Mouse (Mus musculus) C2C12 (cell line): ENCODE results near the gene Neurl4. TPM values are rescaled to one million over a fixed set of nuclear protein-coding genes. Genes with fewer than 3 reads are reported as not detected.
A peak's percentile ranks its signal among the peaks of the same experiment; 100 is the strongest.

Source experiments
- H3K27me3 ChIP-seq: one replicate; pipeline ENCODE4 v1.6.1; 2011; ENCODE audit not compliant: control insufficient read depth, insufficient read depth, insufficient read length
- H3K36me3 ChIP-seq: one replicate; pipeline ENCODE4 v1.6.1; 2011; ENCODE audit not compliant: control insufficient read depth, insufficient read depth
- H3K4me3 ChIP-seq: one replicate; pipeline ENCODE4 v1.5.1; 2011; ENCODE audit warnings: mild to moderate bottlenecking, control low read depth; ENCODE audit not compliant: poor library complexity, insufficient read depth, severe bottlenecking
- H3K79me2 ChIP-seq: one replicate; pipeline ENCODE4 v1.6.1; 2011; ENCODE audit not compliant: control insufficient read depth, insufficient read depth
- H3K79me3 ChIP-seq: one replicate; pipeline ENCODE4 v1.6.1; 2011; ENCODE audit warnings: low read depth, control low read depth
- H3ac ChIP-seq: one replicate; pipeline ENCODE3; 2011; ENCODE audit warnings: low read depth; ENCODE audit not compliant: control insufficient read depth, insufficient read length
- CEBPB ChIP-seq: IDR thresholded peaks from one replicate; pipeline ENCODE4 v1.6.1; 2011; ENCODE audit warnings: low read depth, mild to moderate bottlenecking, control low read depth, moderate library complexity
- CTCF ChIP-seq: IDR thresholded peaks from one replicate; pipeline ENCODE4 v1.5.1; 2011; ENCODE audit not compliant: control insufficient read depth, insufficient read depth, insufficient read length
- FOSL1 ChIP-seq: IDR thresholded peaks from one replicate; pipeline ENCODE4 v1.8.0; 2011; ENCODE audit warnings: mild to moderate bottlenecking, low read length; ENCODE audit not compliant: poor library complexity, insufficient read depth, severe bottlenecking
- MAX ChIP-seq: IDR thresholded peaks from one replicate; pipeline ENCODE4 v1.6.1; 2011; ENCODE audit warnings: mild to moderate bottlenecking, control low read depth
- MYOD1 ChIP-seq: IDR thresholded peaks from one replicate; pipeline ENCODE4 v1.6.1; 2011; ENCODE audit warnings: low read depth; ENCODE audit not compliant: control insufficient read depth, insufficient read length
- MYOG ChIP-seq: IDR thresholded peaks from one replicate; pipeline ENCODE4 v1.6.1; 2011; ENCODE audit not compliant: control insufficient read depth, insufficient read length; ENCODE audit errors: extremely low read depth
- USF1 ChIP-seq: IDR thresholded peaks from one replicate; pipeline ENCODE4 v1.6.1; 2011; ENCODE audit warnings: low read depth, mild to moderate bottlenecking, control low read depth, moderate library complexity
- microRNA-seq: library from miRNA; unstranded; fragments of <30 nt; microRNA quantifications from one replicate; pipeline ENCODE4, GENCODE M21; 2019; ENCODE audit warnings: borderline microRNAs expressed
- polyA plus RNA-seq: library from polyadenylated mRNA; unstranded; fragments of >200 nt; fragmentation: generic; extraction: Trizol; gene quantifications from one replicate; pipeline ENCODE4 v1.2.1, GENCODE M21; 2012; ENCODE audit warnings: missing spikeins

Gene Neurl4
- polyA plus RNA-seq, 1 experiment: 38.4 TPM

DNA sequence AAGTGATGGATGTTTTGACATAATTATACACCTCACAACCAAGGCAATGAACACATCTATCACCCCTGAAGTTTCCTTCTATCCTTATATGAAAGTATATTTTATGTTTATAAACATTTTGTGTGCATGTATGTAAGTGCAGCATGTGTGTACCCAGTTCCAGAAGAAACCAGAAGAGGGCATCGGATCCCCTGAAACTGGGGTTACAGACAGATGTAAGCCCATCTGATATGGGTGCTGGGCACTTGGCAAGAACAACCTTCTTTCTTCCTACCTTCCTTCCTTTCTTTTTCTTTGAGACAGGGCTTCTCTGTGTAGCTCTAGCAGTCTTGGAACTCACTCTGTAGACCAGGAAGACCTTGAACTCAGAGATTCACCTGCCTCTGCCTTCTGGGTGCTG lies 55.3 kb downstream of the Neurl4 start:
- H3K27me3 ChIP-seq: no peaks in the 10 kb centered on the region
- H3K36me3 ChIP-seq: no peaks in the 10 kb centered on the region
- H3K4me3 ChIP-seq: no peak overlapping the region
- no peak overlapping the region for H3ac ChIP-seq
- no peak for TF ChIP-seq CTCF
- no peak for TF ChIP-seq MYOG
- no peak for TF ChIP-seq MAX
- no peak for TF ChIP-seq FOSL1
- TF ChIP-seq USF1: no peak
- TF ChIP-seq MYOD1: no peak
- TF ChIP-seq CEBPB: no peak
- no peaks in the 10 kb centered on the region for H3K79me2 ChIP-seq
- no peaks in the 10 kb centered on the region for H3K79me3 ChIP-seq

DNA sequence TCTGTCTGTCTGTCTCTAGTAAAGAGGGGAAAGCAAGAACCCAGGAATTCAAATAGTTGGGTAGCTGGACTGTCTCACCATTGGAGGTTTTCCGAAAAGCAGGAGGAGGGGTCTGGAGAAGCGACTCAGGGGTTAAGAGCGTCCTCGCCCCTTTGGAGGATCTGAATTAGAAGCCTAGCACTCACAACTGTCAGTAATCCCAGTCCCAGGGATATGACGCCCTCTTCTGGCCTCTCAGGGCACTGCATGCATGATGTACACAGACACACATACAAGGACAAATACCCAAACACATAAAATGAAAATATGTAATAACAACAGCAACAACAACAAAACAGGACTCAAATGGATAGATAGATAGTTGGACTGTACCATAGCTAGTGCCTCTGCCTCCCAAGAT lies 59.7 kb downstream of the Neurl4 start:
- H3K4me3 ChIP-seq: no peak overlapping the region
- no peaks in the 10 kb centered on the region for H3K36me3 ChIP-seq
- H3ac ChIP-seq: no peak overlapping the region
- peaks cover 20% of the 10 kb centered on the region for H3K27me3 ChIP-seq
- H3K79me3 ChIP-seq: no peaks in the 10 kb centered on the region
- TF ChIP-seq MYOD1 (no peak), CTCF (peak; percentile 2)
- H3K79me2 ChIP-seq: no peaks in the 10 kb centered on the region

DNA sequence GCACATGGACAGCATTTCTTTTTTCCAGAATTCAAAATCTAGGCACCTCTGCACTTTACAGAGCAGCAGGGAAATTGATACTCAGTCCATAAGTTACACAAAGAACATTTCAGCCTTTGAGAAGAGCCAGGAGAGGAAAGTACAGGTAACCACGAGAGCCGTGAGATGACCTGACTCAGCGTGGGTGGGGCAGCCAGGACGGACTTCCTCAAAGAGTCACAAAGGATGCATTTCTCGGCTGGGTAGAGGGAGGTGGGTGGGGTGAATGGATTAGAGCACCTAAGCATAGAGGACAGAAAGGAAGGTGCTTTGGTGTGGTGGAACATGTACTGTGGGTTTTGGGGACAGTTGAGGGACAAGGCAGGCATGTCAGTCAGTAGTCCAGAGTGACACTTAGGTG lies 61.0 kb downstream of the Neurl4 start:
- Histone ChIP-seq H3K4me3 (no peak overlapping the region), H3ac (no peak overlapping the region), H3K27me3 (peaks cover 27% of the 10 kb centered on the region), H3K79me2 (no peaks in the 10 kb centered on the region), H3K36me3 (no peaks in the 10 kb centered on the region), H3K79me3 (no peaks in the 10 kb centered on the region)
- TF ChIP-seq MAX: no peak
- no peak for TF ChIP-seq CEBPB
- TF ChIP-seq USF1: no peak
- TF ChIP-seq MYOG: no peak
- TF ChIP-seq MYOD1: no peak
- no peak for TF ChIP-seq FOSL1
- no peak for TF ChIP-seq CTCF

Small RNAs within 50 kb of the gene (microRNA-seq; reads per million reads assigned to microRNA genes)
- not detected for gene Mir6924

Other genes with a start within 250 kb of the Neurl4 start
- gene Sox15, start 245.8 kb upstream of the Neurl4 start, polyA plus RNA-seq: 0.08 TPM
- gene Mpdu1, start 238.4 kb upstream of the Neurl4 start, polyA plus RNA-seq: 95.8 TPM
- 1.5 TPM for gene Cd68, start 234.9 kb upstream of the Neurl4 start, polyA plus RNA-seq
- gene Eif4a1, start 228.6 kb upstream of the Neurl4 start, polyA plus RNA-seq: 1,304 TPM
- gene Senp3, start 219.0 kb upstream of the Neurl4 start, polyA plus RNA-seq: 89.0 TPM
- gene Tnfsf13, start 215.3 kb upstream of the Neurl4 start, polyA plus RNA-seq: 0.28 TPM
- gene Tnfsf12, start 205.2 kb upstream of the Neurl4 start, polyA plus RNA-seq: 6.4 TPM
- 1.5 TPM for gene Tnfsfm13, start 205.0 kb upstream of the Neurl4 start, polyA plus RNA-seq
- gene Polr2a, start 142.4 kb upstream of the Neurl4 start, polyA plus RNA-seq: 84.2 TPM
- 0.08 TPM for gene Slc35g3, start 139.1 kb upstream of the Neurl4 start, polyA plus RNA-seq
- 3.0 TPM for gene Zbtb4, start 135.2 kb upstream of the Neurl4 start, polyA plus RNA-seq
- gene Chrnb1, start 105.1 kb upstream of the Neurl4 start, polyA plus RNA-seq: 37.7 TPM
- gene Fgf11, start 99.2 kb upstream of the Neurl4 start, polyA plus RNA-seq: 4.2 TPM
- 0.32 TPM for gene Tmem102, start 95.4 kb upstream of the Neurl4 start, polyA plus RNA-seq
- gene Gm39566, start 85.8 kb upstream of the Neurl4 start, polyA plus RNA-seq: not detected
- gene Spem2, start 82.6 kb upstream of the Neurl4 start, polyA plus RNA-seq: not detected
- gene Spem1, start 78.9 kb upstream of the Neurl4 start, polyA plus RNA-seq: not detected
- gene Nlgn2, start 63.3 kb upstream of the Neurl4 start, polyA plus RNA-seq: 10.7 TPM
- gene Tmem256, start 62.6 kb upstream of the Neurl4 start, polyA plus RNA-seq: 260 TPM
- 82.7 TPM for gene Plscr3, start 54.7 kb upstream of the Neurl4 start, polyA plus RNA-seq
- not detected for gene Tnk1, start 42.3 kb upstream of the Neurl4 start, polyA plus RNA-seq
- gene Tmem95, start 23.1 kb upstream of the Neurl4 start, polyA plus RNA-seq: not detected
- gene Kctd11, start 19.7 kb upstream of the Neurl4 start, polyA plus RNA-seq: 17.2 TPM
- 0.21 TPM for gene Acap1, start 5.5 kb upstream of the Neurl4 start, polyA plus RNA-seq
- gene 2810408A11Rik, start 85 bp upstream of the Neurl4 start, polyA plus RNA-seq: 2.4 TPM
- 37.3 TPM for gene Gps2, start 12.8 kb downstream of the Neurl4 start, polyA plus RNA-seq
- 2,142 TPM for gene Eif5a, start 20.9 kb downstream of the Neurl4 start, polyA plus RNA-seq
- 0.02 TPM for gene Ybx2, start 34.7 kb downstream of the Neurl4 start, polyA plus RNA-seq
- 0.53 TPM for gene Slc2a4, start 47.1 kb downstream of the Neurl4 start, polyA plus RNA-seq
- 0.06 TPM for gene Cldn7, start 63.7 kb downstream of the Neurl4 start, polyA plus RNA-seq
- gene Ctdnep1, start 80.1 kb downstream of the Neurl4 start, polyA plus RNA-seq: 141 TPM
- 111 TPM for gene Elp5, start 81.4 kb downstream of the Neurl4 start, polyA plus RNA-seq
- 362 TPM for gene Gabarap, start 90.1 kb downstream of the Neurl4 start, polyA plus RNA-seq
- 93.4 TPM for gene Phf23, start 94.7 kb downstream of the Neurl4 start, polyA plus RNA-seq
- 36.4 TPM for gene Dvl2, start 99.5 kb downstream of the Neurl4 start, polyA plus RNA-seq
- 87.8 TPM for gene Acadvl, start 114.3 kb downstream of the Neurl4 start, polyA plus RNA-seq
- gene Dlg4, start 115.9 kb downstream of the Neurl4 start, polyA plus RNA-seq: 25.3 TPM
- 4.0 TPM for gene Asgr1, start 153.0 kb downstream of the Neurl4 start, polyA plus RNA-seq
- 1.3 TPM for gene Asgr2, start 191.6 kb downstream of the Neurl4 start, polyA plus RNA-seq
- 1.8 TPM for gene Mgl2, start 229.3 kb downstream of the Neurl4 start, polyA plus RNA-seq